Mouse (Mus musculus): Measurements from ENCODE around the gene Trim24.

DNA sequence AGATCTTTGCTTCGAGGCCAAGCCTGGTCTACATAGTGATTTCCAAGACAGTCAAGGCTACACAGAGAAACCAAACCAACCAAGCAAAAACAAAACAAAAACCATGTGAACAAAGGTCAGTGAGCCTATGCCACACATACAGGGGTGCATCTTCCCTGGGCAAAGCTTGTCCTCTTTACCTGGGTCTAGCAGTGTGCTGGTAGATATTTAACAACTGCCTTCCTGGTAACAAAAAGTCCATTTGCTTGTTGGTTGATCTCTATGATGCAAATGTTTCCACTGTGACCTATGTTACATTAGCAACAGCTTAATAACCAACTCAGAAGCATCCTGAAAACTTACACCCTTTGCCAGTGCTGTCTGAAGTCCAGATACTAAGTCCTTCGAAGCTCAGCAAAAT, 17.3 kb upstream of the Trim24 start:
- TF ChIP-seq CTCF (IDR thresholded peaks at IDR 0.05; ENCODE audit: low read depth, low read length) (no peak), POLR2A (IDR thresholded peaks at IDR 0.05; ENCODE audit: borderline replicate concordance, low read depth, low read length) (no peak)

Measured in bone marrow macrophage, adult 2 months (primary cell).